Mouse (Mus musculus): ENCODE data around the gene Dusp6.

The Dusp6 gene

DNA sequence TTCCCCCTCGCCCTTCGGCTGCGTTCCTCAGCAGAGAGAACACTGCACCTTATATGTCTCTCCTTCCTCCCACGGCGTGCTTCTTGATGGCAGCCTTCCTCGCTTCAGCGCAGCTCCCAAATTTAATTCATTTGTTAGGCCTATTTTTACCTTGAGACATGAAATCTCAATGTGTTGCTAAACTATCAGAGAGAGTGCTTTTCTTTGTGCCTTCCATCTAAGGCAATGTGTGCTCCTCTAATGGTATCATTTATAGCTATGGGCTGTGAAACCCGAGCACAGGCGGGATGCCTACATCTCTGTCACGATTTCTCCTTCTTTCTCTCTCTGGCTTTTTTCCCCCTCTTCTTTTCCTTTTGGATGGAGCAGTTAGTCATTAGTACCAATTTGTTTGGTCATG lies 47.2 kb downstream of the Dusp6 start:
- Histone ChIP-seq H3K27me3 (ENCODE audit: control insufficient read depth, insufficient read depth, low read length, poor library complexity, severe bottlenecking) (no peaks in the 10 kb centered on the region), H3K36me3 (ENCODE audit: control insufficient read depth, insufficient read depth, low read length, poor library complexity, severe bottlenecking) (no peaks in the 10 kb centered on the region)
- no peak for DNase-seq (ENCODE audit: low read depth, low spot score)

- Histone ChIP-seq H3K27me3 (ENCODE audit: control insufficient read depth, insufficient read depth, low read length, poor library complexity, severe bottlenecking) (no peaks in the 10 kb centered on the region), H3K36me3 (ENCODE audit: control insufficient read depth, insufficient read depth, low read length, poor library complexity, severe bottlenecking) (no peaks in the 10 kb centered on the region)
- no peak for DNase-seq (ENCODE audit: low read depth, low spot score)
Measured at GRCm38 (mm10) chr10:99311956-99312355, 48.9 kb downstream of the Dusp6 start.

DNA sequence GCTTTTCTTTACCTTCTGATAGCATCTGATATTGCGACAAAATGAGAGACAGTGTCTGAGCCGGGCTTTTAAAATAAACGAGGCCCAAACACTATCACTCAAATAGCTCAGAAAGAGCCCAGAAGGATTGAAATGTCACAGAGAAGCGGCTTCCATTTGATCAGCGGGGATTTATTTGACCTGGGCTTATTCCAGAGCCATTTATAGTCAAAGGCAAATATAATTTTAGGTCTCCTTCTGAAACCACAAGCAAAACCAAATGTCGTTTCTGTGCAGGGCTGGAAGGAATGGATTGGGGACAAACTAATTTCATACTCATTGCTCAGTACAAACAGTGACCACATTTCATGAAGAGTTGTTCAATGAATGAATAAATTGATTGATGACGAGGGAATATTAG lies 51.3 kb downstream of the Dusp6 start:
- DNase-seq (ENCODE audit: low read depth, low spot score), result no peak
- Histone ChIP-seq H3K36me3 (ENCODE audit: control insufficient read depth, insufficient read depth, low read length, poor library complexity, severe bottlenecking) (no peaks in the 10 kb centered on the region), H3K27me3 (ENCODE audit: control insufficient read depth, insufficient read depth, low read length, poor library complexity, severe bottlenecking) (no peaks in the 10 kb centered on the region)

DNA sequence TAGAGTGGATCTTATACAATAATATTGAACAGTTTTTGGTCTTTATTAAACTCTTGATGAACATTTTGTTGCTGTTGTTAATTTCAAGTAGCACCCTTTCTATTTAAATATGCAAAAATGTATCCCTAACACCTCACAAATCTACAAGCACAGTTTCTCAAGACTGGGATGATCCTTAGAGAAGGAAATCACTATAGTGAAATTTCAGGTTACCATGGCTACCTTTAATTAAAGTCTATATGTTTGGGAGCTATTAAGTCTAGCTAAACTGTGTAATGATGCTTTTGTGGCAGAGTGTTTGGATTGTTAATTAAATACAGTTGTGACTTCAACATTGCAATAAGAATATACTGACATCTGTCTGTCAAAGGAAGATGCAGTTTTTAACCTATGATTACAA lies 54.0 kb downstream of the Dusp6 start:
- no peaks in the 10 kb centered on the region for H3K36me3 ChIP-seq (ENCODE audit: control insufficient read depth, insufficient read depth, low read length, poor library complexity, severe bottlenecking)
- DNase-seq (ENCODE audit: low read depth, low spot score), result no peak
- no peaks in the 10 kb centered on the region for H3K27me3 ChIP-seq (ENCODE audit: control insufficient read depth, insufficient read depth, low read length, poor library complexity, severe bottlenecking)
